Mouse (Mus musculus): ENCODE measurements around the gene Olfr311.

DNA sequence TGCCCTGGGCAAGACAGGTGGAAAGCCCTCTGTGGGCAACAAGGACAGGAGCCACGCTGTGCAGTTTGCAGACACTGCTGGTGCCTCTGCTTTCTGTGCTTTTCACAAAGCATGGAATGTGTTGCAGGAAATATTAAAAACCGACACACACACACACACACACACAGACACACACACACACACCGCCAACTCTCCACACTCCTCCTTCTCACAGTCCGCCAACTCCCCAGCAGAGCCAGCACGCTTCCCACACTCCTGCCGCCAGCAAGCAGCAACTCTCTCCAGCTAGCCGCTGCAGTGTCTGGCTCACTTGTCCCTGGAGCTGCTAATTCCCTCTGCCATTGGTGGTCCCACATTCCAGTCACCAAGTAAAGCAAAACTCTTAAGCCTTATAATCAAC, 42.2 kb upstream of the Olfr311 start:
- TF ChIP-seq HCFC1 (IDR thresholded peaks at IDR 0.05; ENCODE audit: borderline replicate concordance, insufficient read depth, low read length) (no peak), ZC3H11A (IDR thresholded peaks at IDR 0.05; ENCODE audit: borderline replicate concordance, low read depth, low read length) (no peak), CHD2 (IDR thresholded peaks at IDR 0.05; ENCODE audit: low read depth, low read length) (no peak), MAFK (IDR thresholded peaks at IDR 0.05; ENCODE audit: insufficient read depth, low read depth, low read length) (no peak)

All from ES-E14 (cell line).